Mouse (Mus musculus) ovary, adult 18-20 months (tissue): ENCODE data around the gene Mbnl2.

Experiments used
- DNase-seq: peaks from one replicate; pipeline ENCODE4 v3.0.0; 2022; ENCODE audit warnings: low spot score, mixed read lengths

Gene Mbnl2

DNA sequence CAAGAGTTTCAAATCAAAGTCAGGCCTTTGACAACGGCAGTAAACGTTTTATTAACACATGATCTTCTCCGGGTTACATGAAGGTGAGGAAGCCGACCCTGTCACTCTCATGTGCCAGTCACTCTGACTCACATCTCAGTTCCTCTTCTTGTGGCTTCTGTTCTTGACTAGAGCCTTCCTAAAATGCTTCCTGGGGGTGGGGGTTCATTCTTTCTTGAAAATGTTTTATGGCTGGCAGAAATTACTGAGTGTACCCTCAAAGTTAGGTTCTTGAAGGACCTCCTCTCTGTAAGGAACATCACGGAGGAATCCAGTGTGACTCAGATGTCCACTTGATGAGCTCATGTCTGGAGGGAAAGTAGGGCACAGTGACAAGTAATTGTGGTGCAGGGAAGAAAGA, 50.2 kb downstream of the Mbnl2 start:
- no peak for DNase-seq

- no peak for DNase-seq
Measured at GRCm38 (mm10) chr14:120330454-120330853, 55.0 kb downstream of the Mbnl2 start.

DNA sequence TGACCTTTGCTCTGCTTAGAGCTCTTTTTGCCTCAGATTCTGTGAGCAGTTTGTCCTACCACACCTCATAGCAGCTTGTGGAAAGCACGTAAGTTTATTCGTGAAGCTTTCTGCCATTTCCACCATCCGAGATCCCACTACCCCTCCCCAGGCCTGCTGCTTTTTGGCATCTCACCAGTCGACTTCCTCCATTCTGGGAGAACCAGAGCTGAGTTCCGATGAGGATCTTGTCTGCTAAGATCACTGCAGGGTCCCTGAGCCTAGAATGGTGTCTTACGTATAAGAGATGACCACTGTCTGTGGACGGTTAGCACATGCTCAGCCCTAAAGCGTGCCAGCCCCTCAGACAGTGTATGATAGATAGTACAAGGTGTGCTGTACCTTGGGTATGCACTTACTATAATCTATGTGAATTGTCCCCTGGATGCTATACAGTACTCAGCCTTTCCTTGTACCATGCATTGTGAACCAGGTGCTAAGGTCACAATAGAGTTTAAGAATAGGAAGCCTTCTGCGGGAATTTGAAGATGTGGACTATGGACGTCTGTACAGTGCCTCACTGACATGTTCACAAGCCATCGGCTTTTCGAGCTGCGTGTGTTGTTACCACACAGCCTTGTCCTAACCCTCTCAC, 55.5 kb downstream of the Mbnl2 start:
- no peak for DNase-seq

DNA sequence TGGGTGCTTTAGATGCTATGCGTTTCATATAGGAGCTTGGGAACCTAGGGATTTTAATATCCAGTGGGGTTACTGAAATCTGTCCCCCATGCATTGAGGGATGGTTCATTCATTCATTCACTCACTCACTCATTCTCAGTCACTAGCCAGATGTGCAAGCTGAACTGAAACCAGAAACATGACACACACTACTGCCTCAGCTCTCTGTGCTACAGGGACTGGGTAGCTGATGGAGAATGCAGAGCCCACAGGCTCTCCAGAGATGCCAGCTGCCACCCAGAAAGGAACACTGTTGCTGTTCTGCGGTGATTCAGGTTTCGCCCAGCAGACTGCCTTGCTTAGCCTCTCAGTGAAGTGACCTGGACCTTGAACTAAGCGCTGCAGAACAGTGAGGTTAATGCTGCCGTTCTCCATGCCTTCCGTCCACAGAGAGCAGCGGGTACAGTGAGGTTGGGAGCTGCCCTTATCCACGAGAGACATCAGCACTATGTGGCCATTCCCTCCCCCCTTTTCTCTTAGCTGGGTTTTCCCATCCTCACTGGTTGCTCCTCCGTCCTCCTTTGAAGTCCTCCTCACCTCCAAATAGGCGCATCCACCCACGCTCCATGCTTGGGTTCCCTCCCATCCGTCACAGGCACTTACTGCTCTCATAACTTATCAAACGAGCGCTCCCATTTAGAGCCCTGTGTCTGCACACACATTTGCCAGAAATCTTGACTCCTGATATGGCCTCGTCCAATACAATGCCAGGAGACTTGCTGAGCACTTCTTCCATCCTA, 58.2 kb downstream of the Mbnl2 start:
- DNase-seq, result no peak

- DNase-seq, result no peak
Measured at GRCm38 (mm10) chr14:120335366-120335765, 59.9 kb downstream of the Mbnl2 start.

DNA sequence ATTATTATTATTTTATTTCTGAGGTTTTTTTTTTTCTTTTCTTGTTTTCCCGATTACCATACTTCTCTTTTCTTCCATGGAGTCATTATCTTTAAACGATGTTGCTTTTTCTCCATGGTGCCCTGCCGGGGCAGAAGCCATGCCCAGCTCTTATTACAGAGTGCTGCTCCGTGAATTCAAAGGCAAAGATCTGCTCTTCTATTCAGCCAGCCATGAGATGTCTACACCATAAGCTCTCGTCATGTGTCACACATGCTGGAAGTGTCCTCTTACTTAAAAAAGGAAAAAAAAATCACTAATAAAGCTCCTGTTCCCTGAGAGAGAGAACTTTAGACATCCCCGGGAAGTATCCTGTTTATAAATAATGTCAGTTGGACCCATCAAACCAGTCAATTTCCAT, 60.4 kb downstream of the Mbnl2 start:
- no peak for DNase-seq

- peak; percentile 70 for DNase-seq
Measured at GRCm38 (mm10) chr14:120336380-120336779, 60.9 kb downstream of the Mbnl2 start.

- no peak for DNase-seq
Measured at GRCm38 (mm10) chr14:120336841-120337240, 61.4 kb downstream of the Mbnl2 start.

GRCm38 (mm10) chr14:120337731-120338462, 62.4 kb downstream of the Mbnl2 start:
- peak; percentile 21 for DNase-seq

DNA sequence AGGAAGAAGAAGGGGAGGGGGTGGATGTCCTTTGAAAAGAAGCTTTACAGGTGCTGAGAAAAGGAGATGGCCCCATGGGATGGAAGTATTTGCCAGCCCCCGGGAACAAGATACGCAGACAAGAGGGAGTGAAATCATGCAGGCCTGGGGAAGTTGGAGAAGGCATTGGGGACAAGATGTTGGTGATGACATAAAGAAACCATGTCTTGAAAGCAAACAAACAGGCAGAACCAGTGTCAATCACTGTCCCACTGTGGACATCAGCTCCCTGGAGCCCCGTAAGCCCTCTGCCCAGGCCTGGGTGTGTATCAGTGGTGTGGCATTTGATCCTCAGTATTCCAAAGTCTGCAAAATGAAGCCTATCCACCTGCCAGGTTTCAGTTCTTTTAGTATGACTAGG, 63.2 kb downstream of the Mbnl2 start:
- DNase-seq, result no peak

GRCm38 (mm10) chr14:120341912-120342311, 66.4 kb downstream of the Mbnl2 start:
- DNase-seq, result no peak

- no peak for DNase-seq
Measured at GRCm38 (mm10) chr14:120342321-120342720, 66.9 kb downstream of the Mbnl2 start.

DNA sequence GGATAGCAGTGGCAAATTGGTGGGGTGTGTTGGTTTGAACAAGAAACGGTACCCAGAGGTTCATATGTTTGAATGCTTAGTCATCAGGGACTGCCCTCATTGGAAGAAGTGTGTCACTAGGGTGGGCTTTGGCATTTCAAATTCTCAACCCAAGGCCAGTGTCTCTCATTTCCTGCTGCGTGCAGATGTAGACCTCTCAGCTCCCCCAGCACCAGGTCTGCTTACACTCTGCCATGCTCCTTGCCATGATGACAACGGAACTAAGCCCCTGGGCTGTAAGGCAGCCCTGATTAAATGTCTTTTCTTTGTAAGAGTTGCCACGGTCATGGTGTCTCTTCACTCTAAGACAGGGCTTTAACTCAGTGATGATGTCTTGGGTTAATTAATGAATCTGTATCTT, 69.2 kb downstream of the Mbnl2 start:
- DNase-seq, result no peak

GRCm38 (mm10) chr14:120347410-120348315, 72.2 kb downstream of the Mbnl2 start:
- no peak for DNase-seq

- no peak for DNase-seq
Measured at GRCm38 (mm10) chr14:120349332-120349731, 73.9 kb downstream of the Mbnl2 start.

DNA sequence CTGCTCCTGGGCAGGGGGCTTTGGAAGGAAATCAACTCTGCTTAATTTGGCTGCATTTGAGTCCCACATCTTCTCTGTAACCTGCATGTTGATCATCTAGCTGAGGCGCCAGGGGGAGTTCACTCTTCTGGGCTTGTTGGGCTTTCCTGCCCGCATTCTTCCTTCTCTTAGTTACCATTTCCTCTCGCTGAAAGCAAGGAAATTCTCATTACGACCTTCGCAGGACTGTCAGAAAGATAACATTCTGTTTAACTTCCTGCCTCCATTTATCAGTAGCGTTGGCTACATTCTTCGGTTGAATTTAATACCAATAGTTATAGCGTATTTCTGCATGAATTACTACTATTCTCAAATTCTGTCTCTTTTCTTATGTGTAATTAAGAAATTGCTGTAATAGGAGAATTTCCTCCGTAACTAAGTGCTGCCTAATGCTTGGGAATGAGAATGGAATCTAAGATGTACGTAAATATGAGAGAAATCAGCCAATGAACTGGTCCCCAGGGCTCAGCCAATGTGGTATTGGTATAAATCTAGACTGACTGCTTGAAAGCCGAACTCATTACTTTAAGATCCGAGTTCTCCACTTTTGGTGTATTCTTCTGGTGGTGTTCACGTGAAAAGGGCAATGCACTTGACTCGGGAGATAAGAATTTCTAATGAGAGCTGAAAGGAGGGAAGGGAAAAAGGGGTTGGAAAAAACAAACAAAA, 76.8 kb downstream of the Mbnl2 start:
- no peak for DNase-seq

DNA sequence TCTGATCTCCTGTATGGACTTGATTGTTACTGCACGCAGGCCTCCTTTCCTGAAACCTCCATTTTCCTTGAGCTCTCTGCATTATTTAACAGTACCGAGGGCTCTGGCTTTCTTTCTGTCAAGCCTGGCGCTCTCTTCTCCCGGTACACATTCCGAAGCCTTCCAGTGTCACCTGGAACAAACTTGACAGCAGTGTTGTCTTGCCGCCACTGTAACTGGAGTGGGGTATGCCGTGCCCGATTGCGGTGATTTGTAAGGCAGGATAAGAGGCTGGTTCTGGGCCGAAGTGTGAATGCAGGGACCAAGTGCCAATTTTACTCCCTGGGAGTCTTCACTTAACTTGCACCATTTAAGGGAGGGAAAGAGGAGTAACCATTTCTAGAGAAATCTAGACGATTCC, 77.7 kb downstream of the Mbnl2 start:
- DNase-seq, result no peak

DNA sequence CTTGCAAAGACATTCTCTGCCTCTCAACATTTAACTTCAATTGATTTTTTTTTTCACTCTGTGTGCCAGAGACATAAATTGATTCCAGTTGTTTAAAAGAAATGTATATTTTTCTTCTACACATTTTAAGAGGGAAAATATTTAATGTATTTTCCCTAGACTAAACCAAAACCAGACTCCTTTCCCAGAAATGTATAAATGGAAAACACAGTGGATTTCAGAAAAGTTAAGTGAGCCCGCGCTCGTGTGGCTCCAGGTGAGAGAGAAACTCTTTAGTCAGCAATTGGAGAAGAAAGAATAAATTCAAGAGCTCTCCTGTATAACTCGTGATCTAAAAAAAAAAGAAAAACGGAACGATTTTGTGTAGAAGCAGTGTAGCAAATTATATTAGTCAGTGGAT, 79.1 kb downstream of the Mbnl2 start:
- DNase-seq, result no peak

DNA sequence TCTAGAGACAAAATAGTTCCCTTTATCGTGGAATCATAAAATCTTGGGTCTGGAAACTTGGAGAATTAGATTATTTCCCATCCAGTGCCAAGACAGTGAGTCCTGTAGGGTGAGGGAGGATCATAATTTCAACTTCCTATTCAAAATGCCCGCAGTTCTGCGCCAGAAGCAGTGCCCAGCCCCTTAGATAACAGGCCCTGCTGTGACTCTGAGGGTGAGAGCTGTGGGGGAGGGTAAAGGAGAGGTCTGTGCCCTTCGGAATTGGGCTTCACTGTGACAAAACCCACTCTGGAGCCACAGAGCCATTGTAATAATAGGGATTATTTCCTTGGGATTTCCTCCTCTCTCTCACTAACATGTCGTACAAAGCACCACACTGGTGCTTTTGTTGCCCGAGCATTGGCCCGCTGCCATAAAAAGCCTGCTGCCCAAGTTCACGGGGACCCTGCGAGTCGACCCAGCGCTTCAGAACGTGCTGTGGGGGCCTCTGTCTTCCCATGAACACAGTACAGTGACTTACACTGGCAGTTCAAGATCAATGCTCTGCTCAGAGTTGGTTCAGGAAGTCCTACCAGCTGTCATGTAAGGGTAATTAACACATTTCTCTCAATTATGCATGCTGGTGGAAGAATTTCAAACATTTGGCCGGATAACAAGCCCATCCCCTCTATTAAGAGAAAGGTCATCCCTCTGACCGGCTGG, 79.7 kb downstream of the Mbnl2 start:
- no peak for DNase-seq

DNA sequence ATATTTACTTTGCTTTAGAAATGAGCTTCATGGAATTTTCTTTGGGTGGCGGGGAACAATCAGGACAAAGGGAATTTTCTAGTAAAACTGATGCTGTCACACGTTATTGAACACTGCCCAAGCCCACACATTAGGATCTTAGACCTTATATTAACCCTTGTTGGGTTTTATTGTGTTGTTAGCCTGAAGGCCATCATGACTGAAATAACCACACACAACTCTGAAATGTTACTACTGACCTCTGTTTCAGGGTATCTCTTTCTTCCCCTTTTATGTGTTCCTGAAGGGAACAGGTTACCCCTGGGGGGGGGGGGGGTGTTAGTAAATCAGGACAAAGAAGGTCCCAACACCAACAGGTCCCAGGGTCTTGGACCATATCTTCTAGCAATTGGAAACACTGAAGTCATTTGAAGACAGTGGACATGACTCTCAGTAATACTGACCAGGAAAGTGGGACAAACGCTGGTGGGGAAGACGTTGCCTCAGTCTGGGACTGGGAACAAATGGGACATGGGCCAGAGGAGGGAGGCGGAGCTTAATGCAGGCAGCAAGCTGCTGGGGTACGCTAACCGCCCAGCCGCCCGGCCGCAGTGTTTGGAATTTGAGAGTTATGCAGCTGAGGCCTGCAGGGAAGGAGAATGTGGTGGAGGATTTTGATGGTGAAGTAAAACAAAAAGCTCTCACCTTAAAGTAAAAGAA, 80.4 kb downstream of the Mbnl2 start:
- DNase-seq, result no peak
